In the genomic region with DNA sequence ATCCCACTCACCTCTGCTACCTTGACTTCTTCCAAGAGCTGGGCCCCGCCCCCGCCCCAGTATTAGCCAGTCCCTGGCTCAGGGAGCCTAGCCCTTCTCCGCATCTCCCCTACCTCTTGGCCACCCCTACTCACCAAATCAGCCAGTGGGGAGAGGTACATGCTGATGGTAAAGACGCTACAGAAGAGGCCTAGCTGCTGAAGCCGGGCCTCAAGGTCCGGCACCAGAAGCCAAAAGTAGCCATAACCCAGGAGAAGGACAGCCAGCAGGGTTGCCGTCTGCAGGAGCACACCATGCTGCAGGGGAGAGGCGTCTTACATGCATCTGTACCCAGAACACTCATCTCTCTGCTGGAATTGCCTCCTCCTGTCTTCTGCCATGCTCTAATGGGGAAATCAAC, we compare ENCODE assay signal across 9 mouse cellular contexts. TPM values are rescaled to one million over a fixed set of nuclear protein-coding genes. Genes with fewer than 3 reads are reported as not detected.
A peak's percentile ranks its signal among the peaks of the same experiment; 100 is the strongest.
DNase-seq lines count a peak whose midpoint lies in the region; ATAC-seq lines count a peak whose summit lies in the region.
"Had no signal": no experiment of that assay in that cellular context is flagged by ENCODE, and none has a peak within 500 bp of the region (broad histone marks: within the 10 kb centered on the region; RNA-seq: fewer than 3 reads in every experiment).

No protein-coding gene starts in this region.

- no peak overlapping the region; the same call in 1 of the 2 replicates for H3K9ac ChIP-seq in heart, embryonic 12.5 days
- no peak overlapping the region for H3K9ac ChIP-seq in neural tube, embryonic 11.5 days (ENCODE audit: low read length)
- peak overlapping the region; percentile 75; the same call in 1 of the 2 replicates for H3K9ac ChIP-seq in liver, embryonic 13.5 days

- H3K36me3 ChIP-seq in heart, embryonic 12.5 days, result peaks cover 21% of the 10 kb centered on the region
- no peaks in the 10 kb centered on the region; the same call in 1 of the 2 replicates for H3K36me3 ChIP-seq in neural tube, embryonic 11.5 days (ENCODE audit: control insufficient read depth, insufficient read depth, low read length)
- no peaks in the 10 kb centered on the region for H3K36me3 ChIP-seq in liver, embryonic 13.5 days

- H3K27ac ChIP-seq in heart, embryonic 12.5 days (ENCODE audit: poor library complexity, severe bottlenecking), result no peak overlapping the region
- H3K27ac ChIP-seq in neural tube, embryonic 11.5 days (ENCODE audit: low read depth, low read length), result no peak overlapping the region
- H3K27ac ChIP-seq in liver, embryonic 13.5 days, result no peak overlapping the region

- peaks cover 43% of the 10 kb centered on the region for H3K4me1 ChIP-seq in heart, embryonic 12.5 days (replicated peaks)
- H3K4me1 ChIP-seq in neural tube, embryonic 11.5 days (ENCODE audit: control insufficient read depth, insufficient read depth, low read length), result peaks cover 8% of the 10 kb centered on the region
- H3K4me1 ChIP-seq in liver, embryonic 13.5 days (replicated peaks), result peaks cover 49% of the 10 kb centered on the region

- 52% methylated on average over 8 of the region's 8 CpGs for WGBS in heart, embryonic 12.5 days
- WGBS in neural tube, embryonic 11.5 days, result 54% methylated on average over 8 of the region's 8 CpGs
- WGBS in liver, embryonic 13.5 days (ENCODE audit: insufficient replicate concordance), result 72% methylated on average over 8 of the region's 8 CpGs

- no peak for ATAC-seq in heart, embryonic 12.5 days (ENCODE audit: insufficient number of reproducible peaks, low FRiP score)
- no peak for ATAC-seq in neural tube, embryonic 11.5 days (ENCODE audit: insufficient read depth, low FRiP score, low TSS enrichment)
- no peak for ATAC-seq in liver, embryonic 13.5 days (ENCODE audit: low read depth)
- ATAC-seq in megakaryocyte-erythroid progenitor cell, adult 5-6 weeks (replicated peaks; ENCODE audit: low FRiP score, low TSS enrichment, poor library complexity, severe bottlenecking), result no peak

- no peaks in the 10 kb centered on the region for H3K27me3 ChIP-seq in heart, embryonic 12.5 days (replicated peaks)
- no peaks in the 10 kb centered on the region for H3K27me3 ChIP-seq in neural tube, embryonic 11.5 days (ENCODE audit: control insufficient read depth, insufficient read depth, low read length)
- 0 out of 2 replicates have a peak, but pooled peaks cover 3% of the 10 kb centered on the region for H3K27me3 ChIP-seq in liver, embryonic 13.5 days

- no peaks in the 10 kb centered on the region for H3K9me3 ChIP-seq in heart, embryonic 12.5 days (replicated peaks)
- no peaks in the 10 kb centered on the region for H3K9me3 ChIP-seq in neural tube, embryonic 11.5 days (ENCODE audit: control insufficient read depth, low read length)
- no peaks in the 10 kb centered on the region for H3K9me3 ChIP-seq in liver, embryonic 13.5 days (replicated peaks)

- H3K4me2 ChIP-seq in heart, embryonic 12.5 days, result peak overlapping the region; percentile 90
- 0 out of 2 replicates have a peak overlapping the region, but pooled peaks have one; percentile 3 for H3K4me2 ChIP-seq in neural tube, embryonic 11.5 days (ENCODE audit: low read depth)
- H3K4me2 ChIP-seq in liver, embryonic 13.5 days, result peak overlapping the region; percentile 84

- no peak for DNase-seq in heart, adult 18-20 months
- DNase-seq in neural tube, embryonic 11.5 days (ENCODE audit: low spot score), result no peak
- DNase-seq in neural tube, embryonic 10.5 days (ENCODE audit: extremely low spot score, low spot score), result no peak
- no peak for DNase-seq in liver, embryonic 13.5 days
- no peak for DNase-seq in right cerebral cortex, adult 2 months (ENCODE audit: low spot score in 2 of 2)
- no peak for DNase-seq in left cerebral cortex, adult 11 months (ENCODE audit: low spot score)
- DNase-seq: adrenal gland, postnatal 10 days had no signal

- H3K4me3 ChIP-seq in heart, embryonic 12.5 days, result no peak overlapping the region
- H3K4me3 ChIP-seq in neural tube, embryonic 11.5 days (ENCODE audit: low read depth, low read length), result no peak overlapping the region
- no peak overlapping the region for H3K4me3 ChIP-seq in liver, embryonic 13.5 days (replicated peaks)

RNA-seq across cellular contexts. Expression of a gene that starts 1.5 kb away (rescaled TPM):
- polyA plus RNA-seq in heart, embryonic 12.5 days (2016; fragmentation: Nextera tagmentation; extraction: Ambion mirVana), result 40.9 and 42.9 TPM in 2 replicates
- total RNA-seq in heart, adult 18-20 months (2021), result 10 to 100 TPM; 15.6 to 21.6 TPM
- polyA plus RNA-seq in neural tube, embryonic 11.5 days (2014; fragmentation: Nextera tagmentation; extraction: Ambion mirVana), result 33.8 and 37.6 TPM in 2 replicates
- polyA plus RNA-seq in liver, embryonic 13.5 days (2015; fragmentation: Nextera tagmentation; extraction: Ambion mirVana), result 17.4 and 18.0 TPM in 2 replicates
- total RNA-seq in megakaryocyte-erythroid progenitor cell, adult 5-6 weeks (2014; fragmentation: Nextera tagmentation), result 35.4 and 66.5 TPM in 2 replicates
- total RNA-seq in megakaryocyte-erythroid progenitor cell, adult 5-6 weeks (2017), result 31.4 and 50.3 TPM in 2 replicates

RNA-seq across cellular contexts. Expression of a gene that starts 9.8 kb away (rescaled TPM):
- polyA plus RNA-seq in heart, embryonic 12.5 days (2016; fragmentation: Nextera tagmentation; extraction: Ambion mirVana), result 65.1 and 79.2 TPM in 2 replicates
- 10 to 100 TPM; 54.1 to 54.7 TPM for total RNA-seq in heart, adult 18-20 months (2021)
- 86.1 and 88.5 TPM in 2 replicates for polyA plus RNA-seq in neural tube, embryonic 11.5 days (2014; fragmentation: Nextera tagmentation; extraction: Ambion mirVana)
- 57.2 and 64.5 TPM in 2 replicates for polyA plus RNA-seq in liver, embryonic 13.5 days (2015; fragmentation: Nextera tagmentation; extraction: Ambion mirVana)
- 44.2 and 75.7 TPM in 2 replicates for total RNA-seq in megakaryocyte-erythroid progenitor cell, adult 5-6 weeks (2014; fragmentation: Nextera tagmentation)
- total RNA-seq in megakaryocyte-erythroid progenitor cell, adult 5-6 weeks (2017), result 30.1 and 90.9 TPM in 2 replicates

RNA-seq across cellular contexts. Expression of a gene that starts 12.0 kb away (rescaled TPM):
- polyA plus RNA-seq in heart, embryonic 12.5 days (2016; fragmentation: Nextera tagmentation; extraction: Ambion mirVana), result 27.0 and 31.0 TPM in 2 replicates
- total RNA-seq in heart, adult 18-20 months (2021), result 10 to 100 TPM; 22.5 to 23.8 TPM
- 13.7 and 15.9 TPM in 2 replicates for polyA plus RNA-seq in neural tube, embryonic 11.5 days (2014; fragmentation: Nextera tagmentation; extraction: Ambion mirVana)
- polyA plus RNA-seq in liver, embryonic 13.5 days (2015; fragmentation: Nextera tagmentation; extraction: Ambion mirVana), result 4.3 and 4.6 TPM in 2 replicates
- total RNA-seq in megakaryocyte-erythroid progenitor cell, adult 5-6 weeks (2014; fragmentation: Nextera tagmentation), result not detected in 2 replicates
- not detected in 2 replicates for total RNA-seq in megakaryocyte-erythroid progenitor cell, adult 5-6 weeks (2017)

RNA-seq across cellular contexts. Expression of a gene that starts 22.8 kb away (rescaled TPM):
- polyA plus RNA-seq in heart, embryonic 12.5 days (2016; fragmentation: Nextera tagmentation; extraction: Ambion mirVana), result 0.89 and 1.1 TPM in 2 replicates
- under 1 TPM; 0.37 to 0.98 TPM for total RNA-seq in heart, adult 18-20 months (2021)
- 11.6 and 12.8 TPM in 2 replicates for polyA plus RNA-seq in neural tube, embryonic 11.5 days (2014; fragmentation: Nextera tagmentation; extraction: Ambion mirVana)
- polyA plus RNA-seq in liver, embryonic 13.5 days (2015; fragmentation: Nextera tagmentation; extraction: Ambion mirVana), result 0.14 and 0.23 TPM in 2 replicates
- not detected in 2 replicates for total RNA-seq in megakaryocyte-erythroid progenitor cell, adult 5-6 weeks (2014; fragmentation: Nextera tagmentation)
- total RNA-seq in megakaryocyte-erythroid progenitor cell, adult 5-6 weeks (2017), result not detected in 2 replicates

RNA-seq across cellular contexts. Expression of a gene that starts 23.1 kb away (rescaled TPM):
- polyA plus RNA-seq in heart, embryonic 12.5 days (2016; fragmentation: Nextera tagmentation; extraction: Ambion mirVana), result 243 and 262 TPM in 2 replicates
- total RNA-seq in heart, adult 18-20 months (2021), result 10 to 100 TPM; 64.8 to 89.2 TPM
- polyA plus RNA-seq in neural tube, embryonic 11.5 days (2014; fragmentation: Nextera tagmentation; extraction: Ambion mirVana), result 237 and 255 TPM in 2 replicates
- 152 and 155 TPM in 2 replicates for polyA plus RNA-seq in liver, embryonic 13.5 days (2015; fragmentation: Nextera tagmentation; extraction: Ambion mirVana)
- total RNA-seq in megakaryocyte-erythroid progenitor cell, adult 5-6 weeks (2014; fragmentation: Nextera tagmentation), result 127 and 147 TPM in 2 replicates
- total RNA-seq in megakaryocyte-erythroid progenitor cell, adult 5-6 weeks (2017), result 119 and 124 TPM in 2 replicates

Comparison
In these comparisons a context has a peak if more than half of its experiments do, and no peak if none do; other contexts are left out.
1. H3K4me2 ChIP-seq: peak in every context shown above with its lines; median percentile 90 in heart, embryonic 12.5 days; 84 in liver, embryonic 13.5 days; 3 in neural tube, embryonic 11.5 days.